Mouse (Mus musculus) kidney, embryonic 14.5 days (tissue): ENCODE measurements around the gene F2rl3. TPM values are rescaled to one million over a fixed set of nuclear protein-coding genes. Genes with fewer than 3 reads are reported as not detected.

ENCODE experiments used
- ATAC-seq: fragments of 200-750 bp; cut with Nextera tagmentation; 2 replicates; pipeline ENCODE4 v1.8.0; 2017; ENCODE audit warnings: moderate number of reproducible peaks, mild to moderate bottlenecking, moderate TSS enrichment, moderate library complexity; ENCODE audit not compliant: low FRiP score, low TSS enrichment
- H3K27ac ChIP-seq: fragments of 300-500 bp; sonication (generic); 2 replicates; pipeline ENCODE4 v1.5.1; 2014; ENCODE audit warnings: low read depth, mild to moderate bottlenecking, low read length, moderate library complexity, mixed read lengths
- H3K27me3 ChIP-seq: fragments of 300-500 bp; sonication (generic); 2 replicates; pipeline ENCODE4 v1.6.1; 2014; ENCODE audit warnings: mild to moderate bottlenecking, low read length; ENCODE audit not compliant: control insufficient read depth, insufficient read depth
- H3K36me3 ChIP-seq: fragments of 300-500 bp; sonication (generic); 2 replicates; pipeline ENCODE4 v1.6.1; 2014; ENCODE audit warnings: low read length, mixed read lengths; ENCODE audit not compliant: control insufficient read depth, insufficient read depth
- H3K4me1 ChIP-seq: fragments of 300-500 bp; sonication (generic); 2 replicates; pipeline ENCODE4 v1.6.1; 2014; ENCODE audit warnings: low read length, mixed read lengths; ENCODE audit not compliant: control insufficient read depth, insufficient read depth
- H3K4me2 ChIP-seq: fragments of 300-500 bp; sonication (generic); replicated peaks from 2 replicates; pipeline ENCODE4 v1.6.1; 2014; ENCODE audit warnings: low read depth, mild to moderate bottlenecking, low read length
- H3K4me3 ChIP-seq: fragments of 300-500 bp; sonication (generic); 2 replicates; pipeline ENCODE4 v1.5.1; 2014; ENCODE audit warnings: mild to moderate bottlenecking, low read length
- H3K9ac ChIP-seq: fragments of 300-500 bp; sonication (generic); 2 replicates; pipeline ENCODE4 v1.6.1; 2014; ENCODE audit warnings: low read depth, mild to moderate bottlenecking, low read length, moderate library complexity
- H3K9me3 ChIP-seq: fragments of 300-500 bp; sonication (generic); 2 replicates; pipeline ENCODE4 v1.6.1; 2016; ENCODE audit warnings: low read length; ENCODE audit not compliant: control insufficient read depth
- WGBS: fragments of 180-500 bp; shearing (Covaris S2); extraction: QIAGEN DNeasy Blood & Tissue Kit; methylation state at CpG from one replicate; pipeline ENCODE4 v1.1.7; 2014; 5-methylcytosine and 5-hydroxymethylcytosine counted together
- polyA plus RNA-seq: library from polyadenylated mRNA; unstranded; fragments of >200 nt; fragmentation: Nextera tagmentation; extraction: Ambion mirVana; gene quantifications from 2 replicates; pipeline ENCODE4 v1.2.1, GENCODE M21; 2014

Gene F2rl3
- polyA plus RNA-seq, 1 experiment from 2014 or later: 3.7 TPM

DNA sequence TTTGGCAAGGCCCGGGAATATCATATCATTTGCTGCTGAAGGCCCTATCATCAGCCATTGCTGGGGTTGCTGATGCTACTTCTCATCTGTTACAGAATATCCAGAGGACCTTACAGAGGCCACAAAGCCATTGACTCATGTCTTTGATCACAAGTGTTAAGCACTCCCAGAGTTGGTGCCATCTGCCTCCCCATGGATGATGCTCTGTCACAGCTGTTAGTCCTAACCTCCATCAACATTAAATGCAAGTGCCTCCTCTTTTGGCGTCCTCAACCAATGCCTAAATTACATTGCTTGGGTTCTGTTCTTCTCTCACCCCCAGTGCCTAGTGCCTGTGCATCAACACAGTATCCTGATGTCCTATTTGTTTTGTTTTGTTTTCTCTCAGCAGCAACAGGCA, 39.9 kb downstream of the F2rl3 start:
- WGBS: 83% methylated on average over 2 of the region's 2 CpGs
- no peak for ATAC-seq
- H3K4me2 ChIP-seq: no peak overlapping the region

DNA sequence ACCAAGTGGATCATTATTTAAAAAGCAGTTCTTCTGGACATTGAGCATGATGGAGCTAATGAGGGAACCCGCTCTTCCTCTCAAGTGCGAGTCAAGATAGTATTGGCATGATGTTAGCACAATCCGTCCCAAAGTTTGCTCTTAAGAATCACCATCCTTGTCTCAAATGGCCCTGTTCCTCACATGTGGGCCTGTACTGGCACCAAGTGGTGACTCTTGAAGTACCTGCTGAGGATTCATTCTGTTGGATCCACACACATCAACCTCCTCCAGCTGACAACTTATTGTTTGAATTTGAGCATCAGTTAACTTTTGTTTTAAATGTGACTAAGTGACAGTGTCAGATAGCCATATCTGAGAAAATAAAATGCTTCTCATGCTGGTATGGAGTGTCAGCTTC, 51.0 kb downstream of the F2rl3 start:
- ATAC-seq: no peak
- Histone ChIP-seq H3K9ac (no peak overlapping the region), H3K27ac (no peak overlapping the region), H3K36me3 (peaks cover 3% of the 10 kb centered on the region; the same call in 1 of the 2 replicates), H3K4me2 (no peak overlapping the region), H3K9me3 (no peaks in the 10 kb centered on the region), H3K4me1 (no peaks in the 10 kb centered on the region), H3K27me3 (no peaks in the 10 kb centered on the region), H3K4me3 (no peak overlapping the region)
- WGBS: 93% methylated on average over 3 of the region's 3 CpGs

More for the DNA sequence above, 39.9 kb downstream of the F2rl3 start:
- Histone ChIP-seq H3K27me3 (no peaks in the 10 kb centered on the region), H3K4me1 (no peaks in the 10 kb centered on the region), H3K9me3 (no peaks in the 10 kb centered on the region), H3K4me3 (no peak overlapping the region), H3K27ac (no peak overlapping the region), H3K36me3 (no peaks in the 10 kb centered on the region), H3K9ac (no peak overlapping the region)

Other genes starting within 250 kb of the F2rl3 start
- gene Med26, start 213.6 kb upstream of the F2rl3 start, polyA plus RNA-seq: 11.1 and 15.8 TPM in 2 replicates
- gene Smim7, start 190.8 kb upstream of the F2rl3 start, polyA plus RNA-seq: 129 and 142 TPM in 2 replicates
- gene Tmem38a, start 189.8 kb upstream of the F2rl3 start, polyA plus RNA-seq: 13.5 and 17.0 TPM in 2 replicates
- gene Nwd1, start 115.2 kb upstream of the F2rl3 start, polyA plus RNA-seq: not detected in 2 replicates
- gene Sin3b, start 38.6 kb upstream of the F2rl3 start, polyA plus RNA-seq: 165 and 182 TPM in 2 replicates